Mouse (Mus musculus): ENCODE measurements around the gene Kras.

The Kras gene

GRCm38 (mm10) chr6:145187093-145188088, 62.6 kb downstream of the Kras start:
- peak; percentile 44 for DNase-seq

GRCm38 (mm10) chr6:145186096-145186495, 63.9 kb downstream of the Kras start:
- DNase-seq: peak; percentile 32

- DNase-seq: no peak
Observed at GRCm38 (mm10) chr6:145182044-145182443, 68.0 kb downstream of the Kras start.

- DNase-seq: peak; percentile 70
Observed at GRCm38 (mm10) chr6:145179665-145180064, 70.4 kb downstream of the Kras start.

GRCm38 (mm10) chr6:145176474-145176873, 73.6 kb downstream of the Kras start:
- DNase-seq: no peak

- DNase-seq: no peak
Observed at GRCm38 (mm10) chr6:145175571-145175981, 74.5 kb downstream of the Kras start.

GRCm38 (mm10) chr6:145173781-145174191, 76.3 kb downstream of the Kras start:
- peak; percentile 67 for DNase-seq

- no peak for DNase-seq
Observed at GRCm38 (mm10) chr6:145171892-145172606, 78.0 kb downstream of the Kras start.

Data from right cerebral cortex, postnatal 4 days (tissue).